Mouse (Mus musculus) forebrain, embryonic 15.5 days (tissue): Measurements from ENCODE around the gene Kcnj5. TPM values are rescaled to one million over a fixed set of nuclear protein-coding genes. Genes with fewer than 3 reads are reported as not detected.

Experiments
- ATAC-seq: fragments of 200-750 bp; cut with Nextera tagmentation; replicated peaks from 2 replicates; pipeline ENCODE4 v1.8.0; 2017; ENCODE audit warnings: mild to moderate bottlenecking, moderate TSS enrichment, moderate library complexity
- H3K27ac ChIP-seq: fragments of 300-500 bp; sonication (generic); replicated peaks from 2 replicates; pipeline ENCODE4 v1.5.1; 2015; ENCODE audit warnings: mild to moderate bottlenecking, inconsistent platforms
- H3K27me3 ChIP-seq: fragments of 300-500 bp; sonication (generic); 2 replicates; pipeline ENCODE4 v1.6.1; 2015; ENCODE audit warnings: inconsistent platforms
- H3K36me3 ChIP-seq: fragments of 300-500 bp; sonication (generic); 2 replicates; pipeline ENCODE4 v1.6.1; 2015; ENCODE audit warnings: mild to moderate bottlenecking, inconsistent platforms
- H3K4me1 ChIP-seq: fragments of 300-500 bp; sonication (generic); 2 replicates; pipeline ENCODE4 v1.6.1; 2015; ENCODE audit warnings: inconsistent platforms
- H3K4me2 ChIP-seq: fragments of 300-500 bp; sonication (generic); replicated peaks from 2 replicates; pipeline ENCODE4 v1.6.1; 2015; ENCODE audit warnings: mild to moderate bottlenecking, inconsistent platforms
- H3K4me3 ChIP-seq: fragments of 300-500 bp; sonication (generic); 2 replicates; pipeline ENCODE4 v1.5.1; 2015; ENCODE audit warnings: mild to moderate bottlenecking, inconsistent platforms
- H3K9ac ChIP-seq: fragments of 300-500 bp; sonication (generic); replicated peaks from 2 replicates; pipeline ENCODE4 v1.6.1; 2015; ENCODE audit warnings: mild to moderate bottlenecking, inconsistent platforms
- H3K9me3 ChIP-seq: fragments of 300-500 bp; sonication (generic); 2 replicates; pipeline ENCODE4 v1.6.1; 2016; ENCODE audit warnings: inconsistent platforms
- WGBS: fragments of 180-500 bp; shearing (Covaris S2); methylation state at CpG from one replicate; pipeline ENCODE4 v1.1.7; 2015; ENCODE audit warnings: mixed read lengths; 5-methylcytosine and 5-hydroxymethylcytosine counted together
- polyA plus RNA-seq: library from polyadenylated mRNA; unstranded; fragments of >200 nt; fragmentation: Nextera tagmentation; extraction: Ambion mirVana; gene quantifications from 2 replicates; pipeline ENCODE4 v1.2.1, GENCODE M21; 2015

Kcnj5 gene
- 0.75 and 0.82 TPM in 2 replicates for polyA plus RNA-seq

DNA sequence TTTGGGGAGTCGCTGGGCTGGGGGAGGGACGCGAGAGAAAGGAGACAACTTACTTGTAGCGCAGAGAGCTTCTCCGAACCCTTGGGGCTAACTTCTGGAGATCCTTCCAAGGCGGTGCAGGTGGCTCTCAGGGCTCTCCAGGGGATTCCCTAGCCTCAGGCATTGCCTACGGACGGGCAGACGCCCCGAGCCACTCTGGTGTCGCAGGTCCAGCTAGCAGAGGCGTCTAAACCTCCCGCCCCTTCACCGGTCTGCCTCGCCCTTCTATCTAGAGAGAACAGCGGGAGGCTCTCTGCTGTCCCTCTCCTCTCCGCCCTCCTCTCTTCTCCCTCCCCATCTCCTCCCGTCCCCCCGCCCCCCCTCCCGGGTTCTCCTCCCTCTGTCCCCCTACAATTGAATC, at the start of gene Kcnj5:
Kcnj5 (minus strand) TSS at position 300 of the 400 bp plus-strand sequence.
- under 1% methylated on average over 16 of the region's 20 CpGs for WGBS
- H3K27me3 ChIP-seq = peaks cover 56% of the 10 kb centered on the region
- no peak within 1 kb of the TSS for H3K27ac ChIP-seq
- H3K36me3 ChIP-seq = no peaks in the 10 kb centered on the region
- H3K9me3 ChIP-seq = no peaks in the 10 kb centered on the region
- H3K4me3 ChIP-seq = peak within 1 kb of the TSS; percentile 32
- H3K9ac ChIP-seq = peak within 1 kb of the TSS; percentile 20
- ATAC-seq = 0 out of 2 replicates have a peak, but pooled peaks have one; percentile 46
- H3K4me1 ChIP-seq = peaks cover 8% of the 10 kb centered on the region; the same call in 1 of the 2 replicates
- H3K4me2 ChIP-seq = peak within 1 kb of the TSS; percentile 46

GRCm38 (mm10) chr9:32392716-32393115, 48.6 kb upstream of the Kcnj5 start:
- Histone ChIP-seq H3K36me3 (no peaks in the 10 kb centered on the region), H3K27ac (no peak overlapping the region), H3K27me3 (no peaks in the 10 kb centered on the region), H3K4me3 (no peak overlapping the region), H3K9me3 (no peaks in the 10 kb centered on the region), H3K9ac (no peak overlapping the region), H3K4me2 (no peak overlapping the region), H3K4me1 (no peaks in the 10 kb centered on the region)
- WGBS = 80% methylated on average over 6 of the region's 6 CpGs
- ATAC-seq = no peak

DNA sequence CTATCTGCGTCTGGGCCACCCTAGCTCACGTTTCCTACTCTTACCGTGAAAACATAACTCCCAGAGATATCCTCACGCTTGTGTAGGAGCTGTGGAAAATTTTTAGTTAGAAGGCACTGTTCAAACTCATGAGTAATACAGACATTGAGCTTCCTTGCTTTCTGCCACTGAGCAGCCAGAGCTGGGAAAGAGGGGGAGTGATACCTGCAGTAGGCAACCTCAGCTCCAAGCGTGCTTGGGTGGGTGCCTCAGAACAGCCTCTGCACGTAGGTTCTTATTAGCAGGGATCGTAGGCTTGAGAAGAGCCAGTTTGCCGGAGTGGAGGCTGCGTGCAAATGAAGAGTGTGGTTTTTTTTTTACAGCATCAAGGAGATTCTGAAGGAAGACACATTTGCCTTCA, 47.6 kb upstream of the Kcnj5 start:
- H3K27me3 ChIP-seq = no peaks in the 10 kb centered on the region
- H3K9me3 ChIP-seq = no peaks in the 10 kb centered on the region
- H3K9ac ChIP-seq = no peak overlapping the region
- WGBS = 89% methylated on average over 9 of the region's 9 CpGs
- no peaks in the 10 kb centered on the region for H3K36me3 ChIP-seq
- H3K4me1 ChIP-seq = no peaks in the 10 kb centered on the region
- H3K4me3 ChIP-seq = no peak overlapping the region
- H3K4me2 ChIP-seq = no peak overlapping the region
- no peak for ATAC-seq
- no peak overlapping the region for H3K27ac ChIP-seq

GRCm38 (mm10) chr9:32391092-32391491, 46.9 kb upstream of the Kcnj5 start:
- no peak for ATAC-seq
- no peak overlapping the region for H3K4me2 ChIP-seq

GRCm38 (mm10) chr9:32388120-32388519, 44.0 kb upstream of the Kcnj5 start:
- H3K4me2 ChIP-seq = no peak overlapping the region
- H3K27ac ChIP-seq = no peak overlapping the region
- H3K4me3 ChIP-seq = no peak overlapping the region
- no peaks in the 10 kb centered on the region for H3K27me3 ChIP-seq
- no peak for ATAC-seq
- WGBS = 91% methylated on average over 1 of the region's 1 CpGs
- no peaks in the 10 kb centered on the region for H3K36me3 ChIP-seq
- no peaks in the 10 kb centered on the region for H3K9me3 ChIP-seq
- no peaks in the 10 kb centered on the region for H3K4me1 ChIP-seq
- H3K9ac ChIP-seq = no peak overlapping the region

More at GRCm38 (mm10) chr9:32391092-32391491, 46.9 kb upstream of the Kcnj5 start:
- Histone ChIP-seq H3K4me1 (no peaks in the 10 kb centered on the region), H3K9ac (no peak overlapping the region), H3K4me3 (no peak overlapping the region), H3K9me3 (no peaks in the 10 kb centered on the region), H3K27ac (no peak overlapping the region), H3K36me3 (no peaks in the 10 kb centered on the region), H3K27me3 (no peaks in the 10 kb centered on the region)
- WGBS = 82% methylated on average over 5 of the region's 5 CpGs

DNA sequence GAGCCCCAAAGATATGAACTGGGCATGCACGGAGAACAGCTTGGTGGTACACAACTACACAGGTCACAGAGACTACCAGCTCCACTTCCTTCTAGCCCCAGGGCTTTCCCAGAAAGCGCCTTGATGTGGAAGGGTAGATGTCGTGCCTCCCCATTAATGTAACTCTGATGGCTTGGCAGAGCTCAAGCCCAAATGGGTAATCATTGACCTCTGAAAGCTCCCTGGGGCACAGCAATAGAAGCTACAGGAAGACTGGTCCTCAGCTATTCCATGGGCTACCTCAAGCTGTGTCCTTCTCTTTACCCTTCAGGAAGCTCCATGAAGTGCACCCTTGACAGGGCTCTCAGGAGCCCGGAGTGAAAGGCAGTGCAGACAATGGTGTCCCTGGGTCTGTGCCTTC, 40.8 kb upstream of the Kcnj5 start:
- no peaks in the 10 kb centered on the region for H3K27me3 ChIP-seq
- H3K36me3 ChIP-seq = no peaks in the 10 kb centered on the region
- H3K4me3 ChIP-seq = no peak overlapping the region
- 87% methylated on average over 4 of the region's 4 CpGs for WGBS
- H3K4me1 ChIP-seq = no peaks in the 10 kb centered on the region
- ATAC-seq = no peak
- H3K9ac ChIP-seq = no peak overlapping the region
- H3K27ac ChIP-seq = no peak overlapping the region
- H3K4me2 ChIP-seq = no peak overlapping the region
- H3K9me3 ChIP-seq = no peaks in the 10 kb centered on the region

- Histone ChIP-seq H3K9me3 (no peaks in the 10 kb centered on the region), H3K27me3 (no peaks in the 10 kb centered on the region), H3K36me3 (no peaks in the 10 kb centered on the region), H3K4me2 (no peak overlapping the region), H3K9ac (no peak overlapping the region), H3K27ac (no peak overlapping the region), H3K4me1 (no peaks in the 10 kb centered on the region), H3K4me3 (no peak overlapping the region)
- 83% methylated on average over 5 of the region's 5 CpGs for WGBS
- ATAC-seq = no peak
These were observed 32.9 kb upstream of the Kcnj5 start for GRCm38 (mm10) chr9:32376863-32377590.

GRCm38 (mm10) chr9:32376031-32376430, 31.9 kb upstream of the Kcnj5 start:
- H3K27ac ChIP-seq = no peak overlapping the region
- H3K9ac ChIP-seq = no peak overlapping the region
- no peak overlapping the region for H3K4me2 ChIP-seq
- ATAC-seq = no peak
- H3K4me3 ChIP-seq = no peak overlapping the region
- no peaks in the 10 kb centered on the region for H3K4me1 ChIP-seq
- WGBS = 87% methylated on average over 7 of the region's 7 CpGs
- no peaks in the 10 kb centered on the region for H3K9me3 ChIP-seq
- no peaks in the 10 kb centered on the region for H3K36me3 ChIP-seq
- H3K27me3 ChIP-seq = no peaks in the 10 kb centered on the region

GRCm38 (mm10) chr9:32373656-32374055, 29.5 kb upstream of the Kcnj5 start:
- H3K9ac ChIP-seq = no peak overlapping the region
- no peak for ATAC-seq
- no peaks in the 10 kb centered on the region for H3K9me3 ChIP-seq
- H3K4me2 ChIP-seq = no peak overlapping the region
- H3K4me3 ChIP-seq = no peak overlapping the region
- no peaks in the 10 kb centered on the region for H3K36me3 ChIP-seq
- H3K4me1 ChIP-seq = no peaks in the 10 kb centered on the region
- H3K27ac ChIP-seq = no peak overlapping the region
- H3K27me3 ChIP-seq = no peaks in the 10 kb centered on the region
- 93% methylated on average over 6 of the region's 6 CpGs for WGBS

DNA sequence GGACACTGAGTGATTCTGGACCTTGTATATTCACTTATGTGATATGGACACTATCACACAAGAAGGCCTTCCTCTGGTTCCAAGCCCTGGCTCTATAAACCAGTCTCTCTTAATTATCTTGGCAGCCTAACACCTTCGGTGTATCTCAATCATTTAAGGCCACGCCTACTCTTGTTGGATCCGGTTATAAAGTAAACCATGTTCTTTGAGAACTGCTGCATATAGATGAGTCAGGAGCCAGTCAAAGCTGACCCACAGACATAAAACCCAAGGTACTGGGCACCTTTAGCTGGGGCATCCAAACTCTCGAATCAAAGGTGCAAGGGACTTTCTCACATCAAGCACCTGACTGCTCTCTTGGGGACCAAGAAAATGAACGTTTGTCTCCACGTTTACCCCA, 28.1 kb upstream of the Kcnj5 start, which contains the start of gene Kcnj1:
Kcnj1 (plus strand) TSS at position 292 of the 400 bp plus-strand sequence.
- no peaks in the 10 kb centered on the region for H3K4me1 ChIP-seq
- no peaks in the 10 kb centered on the region for H3K36me3 ChIP-seq
- no peaks in the 10 kb centered on the region for H3K9me3 ChIP-seq
- no peak for ATAC-seq
- H3K27me3 ChIP-seq = no peaks in the 10 kb centered on the region
- H3K27ac ChIP-seq = no peak within 1 kb of the TSS
- no peak within 1 kb of the TSS for H3K9ac ChIP-seq
- no peak within 1 kb of the TSS for H3K4me3 ChIP-seq
- no peak within 1 kb of the TSS for H3K4me2 ChIP-seq
- 89% methylated on average over 6 of the region's 6 CpGs for WGBS

- H3K27ac ChIP-seq = no peak overlapping the region
- no peaks in the 10 kb centered on the region for H3K4me1 ChIP-seq
- no peak overlapping the region for H3K9ac ChIP-seq
- H3K9me3 ChIP-seq = no peaks in the 10 kb centered on the region
- H3K36me3 ChIP-seq = no peaks in the 10 kb centered on the region
- H3K4me2 ChIP-seq = no peak overlapping the region
- 20% methylated on average over 6 of the region's 6 CpGs for WGBS
- ATAC-seq = no peak
- H3K4me3 ChIP-seq = no peak overlapping the region
- H3K27me3 ChIP-seq = no peaks in the 10 kb centered on the region
These were observed 25.2 kb upstream of the Kcnj5 start for GRCm38 (mm10) chr9:32369388-32369787.

- ATAC-seq = no peak
- 22% methylated on average over 2 of the region's 2 CpGs for WGBS
These were observed 24.7 kb upstream of the Kcnj5 start for GRCm38 (mm10) chr9:32368812-32369211.

DNA sequence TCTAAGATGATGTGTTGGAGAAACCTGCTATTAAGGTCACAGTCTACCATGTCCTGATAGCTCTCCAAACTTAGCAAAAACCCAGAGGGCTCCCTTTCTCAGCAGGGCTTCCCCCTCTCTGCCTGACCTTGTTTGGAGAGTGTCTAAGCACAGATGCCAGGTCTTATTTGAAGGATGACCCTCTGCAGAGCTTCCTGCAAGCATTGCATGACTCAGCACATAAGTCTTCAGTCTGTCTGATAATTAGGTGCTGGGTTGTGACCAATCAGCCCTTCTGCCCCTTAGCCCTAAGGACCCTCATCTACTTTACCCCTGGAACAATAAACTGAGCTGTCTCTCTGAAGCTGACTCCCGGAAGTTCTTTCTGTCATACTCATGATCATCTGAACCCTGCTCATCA, 16.6 kb upstream of the Kcnj5 start:
- Histone ChIP-seq H3K9me3 (no peaks in the 10 kb centered on the region), H3K4me2 (no peak overlapping the region), H3K4me3 (no peak overlapping the region), H3K9ac (no peak overlapping the region), H3K27ac (no peak overlapping the region), H3K36me3 (no peaks in the 10 kb centered on the region), H3K4me1 (no peaks in the 10 kb centered on the region), H3K27me3 (no peaks in the 10 kb centered on the region)
- ATAC-seq = no peak
- WGBS = 81% methylated on average over 1 of the region's 1 CpGs

More at GRCm38 (mm10) chr9:32368812-32369211, 24.7 kb upstream of the Kcnj5 start:
- H3K4me2 ChIP-seq = no peak overlapping the region
- H3K4me1 ChIP-seq = no peaks in the 10 kb centered on the region
- no peaks in the 10 kb centered on the region for H3K27me3 ChIP-seq
- H3K36me3 ChIP-seq = no peaks in the 10 kb centered on the region
- H3K9ac ChIP-seq = no peak overlapping the region
- H3K4me3 ChIP-seq = no peak overlapping the region
- H3K9me3 ChIP-seq = no peaks in the 10 kb centered on the region
- no peak overlapping the region for H3K27ac ChIP-seq
